In the genomic region with DNA sequence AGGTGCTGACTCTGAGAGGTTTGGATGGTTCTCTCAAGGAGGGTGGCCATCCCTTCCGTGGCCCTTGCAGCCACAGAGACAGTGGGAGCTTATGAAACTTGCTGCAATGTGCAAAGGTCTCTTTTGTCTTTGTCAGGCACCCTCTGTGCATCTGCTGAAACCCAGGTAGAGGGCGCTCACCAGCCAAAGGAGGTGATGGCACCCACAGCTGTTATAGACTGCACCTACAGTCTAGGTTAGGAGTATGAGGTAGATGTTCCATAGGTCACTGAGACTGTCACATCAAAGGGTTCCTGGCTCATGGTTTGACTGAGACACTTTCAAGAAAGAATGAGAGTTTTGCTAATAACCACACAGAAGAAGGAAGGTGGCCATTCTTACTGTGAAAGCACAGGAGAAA, we compare ENCODE assay signal across 17 mouse cellular contexts. TPM values are rescaled to one million over a fixed set of nuclear protein-coding genes. Genes with fewer than 3 reads are reported as not detected.
DNase-seq lines count a peak whose midpoint lies in the region; TF ChIP-seq lines count a peak whose summit lies in the region.
"Had no signal": no experiment of that assay in that cellular context is flagged by ENCODE, and none has a peak within 500 bp of the region (broad histone marks: within the 10 kb centered on the region; RNA-seq: fewer than 3 reads in every experiment).

No protein-coding gene starts in this region.

- no peak for TF ChIP-seq POLR2A in ES-Bruce4 (IDR thresholded peaks at IDR 0.05; ENCODE audit: insufficient read depth, low read length)
- TF ChIP-seq POLR2A in small intestine, adult 2 months (IDR thresholded peaks at IDR 0.05; ENCODE audit: low read depth, low read length): peak; percentile 33; the same call in 1 of the 2 replicates
- TF ChIP-seq POLR2A in heart, adult 2 months (IDR thresholded peaks at IDR 0.05; ENCODE audit: insufficient read depth, low read depth, low read length): no peak

- H3K27ac ChIP-seq in ES-Bruce4 (ENCODE audit: insufficient read depth, low read length): no peak overlapping the region
- peak overlapping the region; percentile 99 for H3K27ac ChIP-seq in small intestine, adult 2 months (ENCODE audit: insufficient read depth, low read depth, low read length)
- H3K27ac ChIP-seq in heart, adult 2 months: no peak overlapping the region
- H3K27ac ChIP-seq: embryonic facial prominence, embryonic 10.5 days; limb, embryonic 12.5 days had no signal

- no peaks in the 10 kb centered on the region for H3K27me3 ChIP-seq in ES-Bruce4 (ENCODE audit: control insufficient read depth, insufficient read depth, low read length, poor library complexity, severe bottlenecking)
- no peaks in the 10 kb centered on the region for H3K27me3 ChIP-seq in small intestine, adult 2 months (ENCODE audit: control insufficient read depth, insufficient read depth, low read length)
- no peaks in the 10 kb centered on the region; the same call in 1 of the 2 replicates for H3K27me3 ChIP-seq in heart, adult 2 months (ENCODE audit: control insufficient read depth, insufficient read depth, low read length)
- H3K27me3 ChIP-seq: limb, embryonic 12.5 days had no signal

- no peaks in the 10 kb centered on the region for H3K79me2 ChIP-seq in heart, adult 2 months (replicated peaks; ENCODE audit: control insufficient read depth, insufficient read depth, low read length)

- H3K4me1 ChIP-seq in ES-Bruce4 (ENCODE audit: control insufficient read depth, insufficient read depth, low read length): no peaks in the 10 kb centered on the region
- peaks cover 31% of the 10 kb centered on the region; the same call in 1 of the 2 replicates for H3K4me1 ChIP-seq in small intestine, adult 2 months (ENCODE audit: control insufficient read depth, insufficient read depth, insufficient read length, low read length)
- no peaks in the 10 kb centered on the region for H3K4me1 ChIP-seq in heart, adult 2 months (ENCODE audit: control insufficient read depth, insufficient read depth, low read length)
- H3K4me1 ChIP-seq: embryonic facial prominence, embryonic 10.5 days; limb, embryonic 12.5 days had no signal

- peak; percentile 57 for TF ChIP-seq CTCF in ES-Bruce4 (IDR thresholded peaks at IDR 0.05; ENCODE audit: low read depth, low read length)
- peak; percentile 50; the same call in 1 of the 2 replicates for TF ChIP-seq CTCF in small intestine, adult 2 months (IDR thresholded peaks at IDR 0.05; ENCODE audit: extremely low read depth, insufficient read length, insufficient replicate concordance, low read depth, low read length)
- TF ChIP-seq CTCF in heart, adult 2 months (IDR thresholded peaks at IDR 0.05): no peak

- H3K9ac ChIP-seq in ES-Bruce4 (ENCODE audit: low read depth, poor library complexity, severe bottlenecking): no peak overlapping the region
- no peak overlapping the region for H3K9ac ChIP-seq in heart, adult 2 months (ENCODE audit: low read depth, low read length)
- H3K9ac ChIP-seq: limb, embryonic 12.5 days had no signal

- H3K4me3 ChIP-seq in ES-Bruce4 (ENCODE audit: low read depth, low read length): no peak overlapping the region
- H3K4me3 ChIP-seq in small intestine, adult 2 months (ENCODE audit: low read depth, low read length): no peak overlapping the region
- no peak overlapping the region for H3K4me3 ChIP-seq in heart, adult 2 months
- H3K4me3 ChIP-seq: embryonic facial prominence, embryonic 10.5 days; limb, embryonic 12.5 days had no signal

- no peaks in the 10 kb centered on the region for H3K36me3 ChIP-seq in ES-Bruce4 (ENCODE audit: control insufficient read depth, insufficient read depth, low read length, poor library complexity, severe bottlenecking)
- H3K36me3 ChIP-seq in small intestine, adult 2 months (ENCODE audit: control insufficient read depth, insufficient read depth, low read length): peaks cover 16% of the 10 kb centered on the region
- no peaks in the 10 kb centered on the region for H3K36me3 ChIP-seq in heart, adult 2 months (ENCODE audit: control insufficient read depth, insufficient read depth, low read length)
- H3K36me3 ChIP-seq: embryonic facial prominence, embryonic 10.5 days; limb, embryonic 12.5 days had no signal

- WGBS in small intestine, adult 2 months: 38% methylated on average over 2 of the region's 2 CpGs
- WGBS in heart, adult 2 months: 53% methylated on average over 2 of the region's 2 CpGs

- intact Hi-C loops in heart, adult 2 months (cut with DNase I): no loop called here

- H3K9me3 ChIP-seq in ES-Bruce4 (replicated peaks; ENCODE audit: control insufficient read depth, insufficient read depth, low read length, poor library complexity, severe bottlenecking): no peaks in the 10 kb centered on the region
- H3K9me3 ChIP-seq: embryonic facial prominence, embryonic 10.5 days; limb, embryonic 12.5 days had no signal

- DNase-seq in lung, postnatal 36 days: peak; percentile 46
- DNase-seq in lung, postnatal 14 days: no peak
- peak; percentile 7 for DNase-seq in c-Kit-positive CD71-positive TER-119-negative erythroid progenitor cells, embryonic 14.5 days (ENCODE audit: low read depth)
- DNase-seq in embryo, embryonic 10 days (ENCODE audit: low spot score): no peak
- no peak for DNase-seq in heart, adult 2 months
- no peak for DNase-seq in right cerebral cortex, postnatal 25 days

- no peak for TF ChIP-seq EP300 in ES-Bruce4 (IDR thresholded peaks at IDR 0.05; ENCODE audit: insufficient read depth, low read depth, low read length)
- no peak for TF ChIP-seq EP300 in heart, adult 2 months (IDR thresholded peaks at IDR 0.05; ENCODE audit: insufficient read depth, low read depth, low read length)

RNA-seq across cellular contexts. Expression of a gene that starts 11.6 kb away (rescaled TPM):
- polyA plus RNA-seq in ES-Bruce4 (2011; ENCODE audit: insufficient read depth, insufficient read length, low read depth, missing spikeins): not detected in 2 replicates
- 22.9 and 150 TPM in 2 replicates for polyA plus RNA-seq in small intestine, adult 2 months (2012; rRNA removed)
- total RNA-seq in heart, adult 2 months (2021): not detected
- polyA plus RNA-seq in heart, adult 2 months (2012; rRNA removed): 0.12 TPM in 2 replicates
- total RNA-seq: gastrocnemius, adult 18-20 months; hematopoietic stem cell, adult 5-6 weeks had no signal
- polyA plus RNA-seq: embryonic facial prominence, embryonic 10.5 days; limb, embryonic 12.5 days; lung, embryonic 16.5 days had no signal

RNA-seq across cellular contexts. Expression of a gene that starts 13.7 kb away (rescaled TPM):
- polyA plus RNA-seq in ES-Bruce4 (2011; ENCODE audit: insufficient read depth, insufficient read length, low read depth, missing spikeins): not detected in 2 replicates
- not detected in 2 replicates for polyA plus RNA-seq in small intestine, adult 2 months (2012; rRNA removed)
- total RNA-seq in heart, adult 2 months (2021): not detected
- polyA plus RNA-seq in heart, adult 2 months (2012; rRNA removed): not detected in 2 replicates
- total RNA-seq: adrenal gland, postnatal 10 days; gastrocnemius, adult 18-20 months; hematopoietic stem cell, adult 5-6 weeks; layer of hippocampus, postnatal 10 days; monocyte, adult 5-6 weeks had no signal
- polyA plus RNA-seq: embryonic facial prominence, embryonic 10.5 days; limb, embryonic 12.5 days; lung, embryonic 16.5 days; stomach, embryonic 16.5 days had no signal

RNA-seq across cellular contexts. Expression of a gene that starts 27.3 kb away (rescaled TPM):
- polyA plus RNA-seq in ES-Bruce4 (2011; ENCODE audit: insufficient read depth, insufficient read length, low read depth, missing spikeins): not detected in 2 replicates
- polyA plus RNA-seq in small intestine, adult 2 months (2012; rRNA removed): not detected in 2 replicates
- not detected for total RNA-seq in heart, adult 2 months (2021)
- polyA plus RNA-seq in heart, adult 2 months (2012; rRNA removed): not detected in 2 replicates
- total RNA-seq: adrenal gland, postnatal 10 days; gastrocnemius, adult 18-20 months; hematopoietic stem cell, adult 5-6 weeks; layer of hippocampus, postnatal 10 days; monocyte, adult 5-6 weeks had no signal
- polyA plus RNA-seq: embryonic facial prominence, embryonic 10.5 days; limb, embryonic 12.5 days; lung, embryonic 16.5 days; stomach, embryonic 16.5 days had no signal

RNA-seq across cellular contexts. Expression of a gene that starts 29.1 kb away (rescaled TPM):
- 0.45 TPM in 1 of 2 replicates, not detected in the other for polyA plus RNA-seq in ES-Bruce4 (2011; ENCODE audit: insufficient read depth, insufficient read length, low read depth, missing spikeins)
- polyA plus RNA-seq in small intestine, adult 2 months (2012; rRNA removed): 0.06 and 0.25 TPM in 2 replicates
- not detected for total RNA-seq in heart, adult 2 months (2021)
- polyA plus RNA-seq in heart, adult 2 months (2012; rRNA removed): not detected in 2 replicates
- total RNA-seq: adrenal gland, postnatal 10 days; gastrocnemius, adult 18-20 months; hematopoietic stem cell, adult 5-6 weeks; layer of hippocampus, postnatal 10 days; monocyte, adult 5-6 weeks had no signal

RNA-seq across cellular contexts. Expression of a gene that starts 51.5 kb away (rescaled TPM):
- polyA plus RNA-seq in ES-Bruce4 (2011; ENCODE audit: insufficient read depth, insufficient read length, low read depth, missing spikeins): not detected in 2 replicates
- polyA plus RNA-seq in small intestine, adult 2 months (2012; rRNA removed): not detected in 2 replicates
- total RNA-seq in heart, adult 2 months (2021): not detected
- not detected in 2 replicates for polyA plus RNA-seq in heart, adult 2 months (2012; rRNA removed)
- total RNA-seq: adrenal gland, postnatal 10 days; gastrocnemius, adult 18-20 months; hematopoietic stem cell, adult 5-6 weeks; layer of hippocampus, postnatal 10 days; monocyte, adult 5-6 weeks had no signal
- polyA plus RNA-seq: embryonic facial prominence, embryonic 10.5 days; limb, embryonic 12.5 days; stomach, embryonic 16.5 days had no signal

Comparison
In these comparisons a context has a peak if more than half of its experiments do, and no peak if none do; other contexts are left out.
1. DNase-seq: peak in lung, postnatal 36 days (single experiment) and c-Kit-positive CD71-positive TER-119-negative erythroid progenitor cells, embryonic 14.5 days (single experiment); none in lung, postnatal 14 days (single experiment), embryo, embryonic 10 days (single experiment), heart, adult 2 months (0 of 2) and right cerebral cortex, postnatal 25 days (single experiment).
2. RNA of a gene that starts 11.6 kb away (polyA plus RNA-seq): 22.9 to 150 TPM in small intestine, adult 2 months; 0.12 TPM in heart, adult 2 months and not detected in ES-Bruce4; every median in the first group is over 10 times any median in the second.